Mouse (Mus musculus) stomach, adult 2 months (tissue): Measurements from ENCODE around the gene Olfr701. TPM values are rescaled to one million over a fixed set of nuclear protein-coding genes. Genes with fewer than 3 reads are reported as not detected.

Experiments
- polyA plus RNA-seq: library from polyadenylated mRNA; depleted of rRNA; stranded (reverse); fragments of >200 nt; gene quantifications from 2 replicates; pipeline ENCODE4 v1.2.3, GENCODE M21; 2012; rRNA removed

Olfr701 gene
- not detected in 2 replicates for polyA plus RNA-seq

GRCm38 (mm10) chr7:106813829-106814228 lies at the start of gene Olfr701:
Gene Olfr701, plus strand, starts transcription at chr7:106814129.

GRCm38 (mm10) chr7:106793098-106793497 lies 20.8 kb upstream of the Olfr701 start, which contains the start of gene Olfr699:
Gene Olfr699, minus strand, starts transcription at chr7:106793198.

GRCm38 (mm10) chr7:106808734-106809133 lies 5.2 kb upstream of the Olfr701 start, which contains the start of gene Olfr700:
Gene Olfr700, minus strand, starts transcription at chr7:106808834.

GRCm38 (mm10) chr7:106833793-106834192 lies 19.9 kb downstream of the Olfr701 start, which contains the start of gene Olfr702:
Gene Olfr702, minus strand, starts transcription at chr7:106833893.

GRCm38 (mm10) chr7:106843060-106843459 lies 29.1 kb downstream of the Olfr701 start, which contains the start of gene Olfr703:
Gene Olfr703, plus strand, starts transcription at chr7:106843360.

GRCm38 (mm10) chr7:106862885-106863284 lies 49.0 kb downstream of the Olfr701 start, which contains the start of gene Olfr704:
Gene Olfr704, plus strand, starts transcription at chr7:106863185.

Other genes starting within 250 kb of the Olfr701 start
- gene Olfr693, start 133.5 kb upstream of the Olfr701 start, polyA plus RNA-seq = not detected in 2 replicates
- gene Olfr694, start 122.3 kb upstream of the Olfr701 start, polyA plus RNA-seq = not detected in 2 replicates
- gene Olfr695, start 97.7 kb upstream of the Olfr701 start, polyA plus RNA-seq = not detected in 2 replicates
- gene Olfr697, start 71.7 kb upstream of the Olfr701 start, polyA plus RNA-seq = not detected in 2 replicates
- gene Olfr698, start 58.7 kb upstream of the Olfr701 start, polyA plus RNA-seq = not detected in 2 replicates
- gene Olfr699, start 20.9 kb upstream of the Olfr701 start, polyA plus RNA-seq = not detected in 2 replicates
- not detected in 2 replicates for gene Olfr700, start 5.3 kb upstream of the Olfr701 start, polyA plus RNA-seq
- not detected in 2 replicates for gene Olfr702, start 19.8 kb downstream of the Olfr701 start, polyA plus RNA-seq
- gene Olfr703, start 29.2 kb downstream of the Olfr701 start, polyA plus RNA-seq = not detected in 2 replicates
- gene Olfr704, start 49.1 kb downstream of the Olfr701 start, polyA plus RNA-seq = not detected in 2 replicates
- not detected in 2 replicates for gene Olfr705, start 62.8 kb downstream of the Olfr701 start, polyA plus RNA-seq
- not detected in 2 replicates for gene Olfr706, start 74.0 kb downstream of the Olfr701 start, polyA plus RNA-seq
- not detected in 2 replicates for gene Olfr707, start 87.1 kb downstream of the Olfr701 start, polyA plus RNA-seq
- not detected in 2 replicates for gene Olfr1532-ps1, start 93.9 kb downstream of the Olfr701 start, polyA plus RNA-seq
- gene Olfr709-ps1, start 118.1 kb downstream of the Olfr701 start, polyA plus RNA-seq = not detected in 2 replicates
- gene Olfr710, start 134.2 kb downstream of the Olfr701 start, polyA plus RNA-seq = not detected in 2 replicates
- not detected in 2 replicates for gene Olfr6, start 149.8 kb downstream of the Olfr701 start, polyA plus RNA-seq
- not detected in 2 replicates for gene Olfr711, start 161.3 kb downstream of the Olfr701 start, polyA plus RNA-seq
- gene Olfr2, start 191.9 kb downstream of the Olfr701 start, polyA plus RNA-seq = not detected in 2 replicates
- gene Olfr713, start 217.0 kb downstream of the Olfr701 start, polyA plus RNA-seq = not detected in 2 replicates